Mouse (Mus musculus): ENCODE measurements around the gene Tgfbr3. TPM values are rescaled to one million over a fixed set of nuclear protein-coding genes. Genes with fewer than 3 reads are reported as not detected.

Gene Tgfbr3
- polyA plus RNA-seq, 2 experiments, result 20.7 to 29.0 TPM

GRCm38 (mm10) chr5:107119896-107120295, 169.5 kb downstream of the Tgfbr3 start:
- H3K9ac ChIP-seq (ENCODE audit: low read depth, low read length, severe bottlenecking), result no peak overlapping the region
- H3K36me3 ChIP-seq (ENCODE audit: control insufficient read depth, insufficient read depth, low read length), result peaks cover 25% of the 10 kb centered on the region
- H3K4me1 ChIP-seq (ENCODE audit: control insufficient read depth, insufficient read depth, low read length), result peaks cover 18% of the 10 kb centered on the region
- no peak overlapping the region for H3K4me2 ChIP-seq (replicated peaks; ENCODE audit: low read depth, low read length, severe bottlenecking)
- no peak overlapping the region for H3K4me3 ChIP-seq (replicated peaks; ENCODE audit: low read length)
- H3K27me3 ChIP-seq (ENCODE audit: control insufficient read depth, insufficient read depth, low read length), result no peaks in the 10 kb centered on the region
- WGBS, result 76% methylated on average over 6 of the region's 6 CpGs
- H3K9me3 ChIP-seq (ENCODE audit: control insufficient read depth, low read length), result no peaks in the 10 kb centered on the region
- no peak overlapping the region for H3K27ac ChIP-seq (replicated peaks; ENCODE audit: low read depth, low read length)
- no peak for DNase-seq (ENCODE audit: low spot score)
- no peak for TF ChIP-seq POLR2A (IDR thresholded peaks at IDR 0.05; ENCODE audit: borderline replicate concordance, extremely low read depth, insufficient read depth, insufficient read length)
- no peak for ATAC-seq (ENCODE audit: low FRiP score, low read depth)

- Histone ChIP-seq H3K4me2 (replicated peaks; ENCODE audit: low read depth, low read length, severe bottlenecking) (no peak overlapping the region), H3K9ac (ENCODE audit: low read depth, low read length, severe bottlenecking) (no peak overlapping the region), H3K4me1 (ENCODE audit: control insufficient read depth, insufficient read depth, low read length) (peaks cover 2% of the 10 kb centered on the region), H3K27ac (replicated peaks; ENCODE audit: low read depth, low read length) (peak overlapping the region; percentile 46; the same call in 1 of the 2 replicates), H3K36me3 (ENCODE audit: control insufficient read depth, insufficient read depth, low read length) (peaks cover 30% of the 10 kb centered on the region), H3K4me3 (replicated peaks; ENCODE audit: low read length) (no peak overlapping the region), H3K27me3 (ENCODE audit: control insufficient read depth, insufficient read depth, low read length) (no peaks in the 10 kb centered on the region), H3K9me3 (ENCODE audit: control insufficient read depth, low read length) (no peaks in the 10 kb centered on the region)
- WGBS, result 22% methylated on average over 3 of the region's 3 CpGs
- DNase-seq (ENCODE audit: low spot score) (peak; percentile 50), ATAC-seq (ENCODE audit: low FRiP score, low read depth) (peak; percentile 56; the same call in 1 of the 2 replicates)
- no peak for TF ChIP-seq POLR2A (IDR thresholded peaks at IDR 0.05; ENCODE audit: borderline replicate concordance, extremely low read depth, insufficient read depth, insufficient read length)
Measured at GRCm38 (mm10) chr5:107116821-107117220, 172.6 kb downstream of the Tgfbr3 start.

DNA sequence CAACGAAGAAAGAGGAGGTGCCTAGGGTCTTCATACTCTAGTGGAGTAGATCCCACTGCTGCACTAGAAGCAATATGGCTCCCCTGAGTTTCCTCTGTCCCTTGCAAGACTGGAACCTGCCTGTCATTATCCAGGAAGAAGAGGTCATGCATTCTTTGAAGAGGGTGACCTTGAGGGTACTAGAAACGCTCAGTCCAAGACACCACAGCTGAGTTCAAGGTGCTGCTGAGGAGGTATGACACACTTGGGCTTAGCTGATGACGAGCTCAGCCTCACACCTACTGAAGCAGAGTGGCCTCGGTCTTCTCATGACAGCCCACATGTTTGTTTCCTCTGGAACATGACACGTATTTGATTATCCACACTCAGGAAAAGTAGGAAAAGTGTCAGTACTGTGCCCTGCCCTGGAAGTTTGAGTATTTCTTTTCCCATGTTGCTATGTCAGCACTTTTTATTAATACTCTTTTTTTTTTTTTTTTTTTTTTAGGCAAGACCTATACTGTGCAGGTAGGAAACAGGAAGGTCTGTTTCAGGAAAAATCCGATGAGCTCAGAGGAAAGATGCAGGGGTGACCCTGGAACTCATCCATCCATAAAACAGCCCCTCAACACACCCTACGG, 176.7 kb downstream of the Tgfbr3 start:
- H3K4me2 ChIP-seq (replicated peaks; ENCODE audit: low read depth, low read length, severe bottlenecking), result no peak overlapping the region
- peaks cover 27% of the 10 kb centered on the region for H3K4me1 ChIP-seq (ENCODE audit: control insufficient read depth, insufficient read depth, low read length)
- DNase-seq (ENCODE audit: low spot score) (no peak), ATAC-seq (ENCODE audit: low FRiP score, low read depth) (no peak)
- H3K36me3 ChIP-seq (ENCODE audit: control insufficient read depth, insufficient read depth, low read length), result peaks cover 33% of the 10 kb centered on the region
- TF ChIP-seq POLR2A (IDR thresholded peaks at IDR 0.05; ENCODE audit: borderline replicate concordance, extremely low read depth, insufficient read depth, insufficient read length), result no peak
- H3K9ac ChIP-seq (ENCODE audit: low read depth, low read length, severe bottlenecking), result no peak overlapping the region
- no peak overlapping the region for H3K27ac ChIP-seq (replicated peaks; ENCODE audit: low read depth, low read length)
- H3K4me3 ChIP-seq (replicated peaks; ENCODE audit: low read length), result no peak overlapping the region
- H3K27me3 ChIP-seq (ENCODE audit: control insufficient read depth, insufficient read depth, low read length), result no peaks in the 10 kb centered on the region
- no peaks in the 10 kb centered on the region for H3K9me3 ChIP-seq (ENCODE audit: control insufficient read depth, low read length)
- WGBS, result 61% methylated on average over 7 of the region's 7 CpGs

GRCm38 (mm10) chr5:107111802-107112201, 177.6 kb downstream of the Tgfbr3 start:
- ATAC-seq (ENCODE audit: low FRiP score, low read depth), result no peak
- Histone ChIP-seq H3K27ac (replicated peaks; ENCODE audit: low read depth, low read length) (0 out of 2 replicates have a peak overlapping the region, but pooled peaks have one; percentile 13), H3K9me3 (ENCODE audit: control insufficient read depth, low read length) (no peaks in the 10 kb centered on the region), H3K4me1 (ENCODE audit: control insufficient read depth, insufficient read depth, low read length) (peaks cover 27% of the 10 kb centered on the region), H3K36me3 (ENCODE audit: control insufficient read depth, insufficient read depth, low read length) (peaks cover 26% of the 10 kb centered on the region), H3K27me3 (ENCODE audit: control insufficient read depth, insufficient read depth, low read length) (no peaks in the 10 kb centered on the region), H3K9ac (ENCODE audit: low read depth, low read length, severe bottlenecking) (no peak overlapping the region), H3K4me2 (replicated peaks; ENCODE audit: low read depth, low read length, severe bottlenecking) (no peak overlapping the region), H3K4me3 (replicated peaks; ENCODE audit: low read length) (no peak overlapping the region)
- no peak for TF ChIP-seq POLR2A (IDR thresholded peaks at IDR 0.05; ENCODE audit: borderline replicate concordance, extremely low read depth, insufficient read depth, insufficient read length)
- WGBS, result 48% methylated on average over 3 of the region's 3 CpGs
- DNase-seq (ENCODE audit: low spot score), result no peak

DNA sequence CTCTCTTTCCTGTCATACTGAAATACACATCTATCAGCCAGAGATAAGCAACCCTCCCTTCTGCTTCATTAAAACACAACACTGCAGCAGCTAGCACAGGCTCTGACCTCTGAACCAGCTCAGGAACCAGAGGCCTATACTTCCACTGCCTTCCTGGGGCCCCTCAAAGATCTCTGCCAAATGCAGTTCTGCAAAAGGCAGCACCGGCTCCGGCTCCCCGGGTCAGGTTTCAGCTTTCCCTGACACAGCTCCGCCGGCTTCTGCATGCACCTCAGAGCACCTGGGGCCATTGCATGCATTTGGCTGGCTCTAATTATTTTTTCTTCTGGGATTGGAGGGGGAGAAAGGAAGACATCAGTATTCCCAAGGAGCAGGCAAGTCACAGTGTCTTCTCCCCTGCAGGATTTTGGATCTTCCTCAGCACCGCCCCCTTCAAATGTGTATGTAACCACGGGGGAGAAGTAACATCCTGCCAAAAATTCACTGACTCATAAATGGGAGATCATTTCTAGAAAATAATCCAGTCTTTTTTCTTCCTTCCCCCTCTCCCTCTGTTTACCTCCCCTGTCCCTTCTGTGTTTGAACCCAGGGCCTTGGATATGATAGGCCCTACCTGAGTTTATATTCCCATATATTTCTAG, 178.4 kb downstream of the Tgfbr3 start:
- 5% methylated on average over 7 of the region's 7 CpGs for WGBS
- peak; percentile 75 for ATAC-seq (ENCODE audit: low FRiP score, low read depth)
- Histone ChIP-seq H3K27ac (replicated peaks; ENCODE audit: low read depth, low read length) (peak overlapping the region; percentile 62), H3K9ac (ENCODE audit: low read depth, low read length, severe bottlenecking) (no peak overlapping the region), H3K4me3 (replicated peaks; ENCODE audit: low read length) (no peak overlapping the region), H3K9me3 (ENCODE audit: control insufficient read depth, low read length) (no peaks in the 10 kb centered on the region), H3K27me3 (ENCODE audit: control insufficient read depth, insufficient read depth, low read length) (no peaks in the 10 kb centered on the region), H3K4me1 (ENCODE audit: control insufficient read depth, insufficient read depth, low read length) (peaks cover 27% of the 10 kb centered on the region), H3K4me2 (replicated peaks; ENCODE audit: low read depth, low read length, severe bottlenecking) (no peak overlapping the region; the same call in 1 of the 2 replicates), H3K36me3 (ENCODE audit: control insufficient read depth, insufficient read depth, low read length) (peaks cover 31% of the 10 kb centered on the region)
- TF ChIP-seq POLR2A (IDR thresholded peaks at IDR 0.05; ENCODE audit: borderline replicate concordance, extremely low read depth, insufficient read depth, insufficient read length), result no peak
- peak; percentile 76 for DNase-seq (ENCODE audit: low spot score)
